Mouse (Mus musculus) embryonic fibroblast, embryonic 13.5 days (primary cell): ENCODE measurements at regions not wholly inside any gene's neighbourhood (a gene's known extent, or its start where the extent isn't known, plus 50 kb on each side); places are given as distances from the start of the nearest gene placed in this dataset.

Experiments used
- H3K27ac ChIP-seq: 2 replicates; pipeline ENCODE4 v1.5.1; 2012; ENCODE audit warnings: low read length, control low read depth, inconsistent platforms; ENCODE audit not compliant: insufficient read depth
- H3K4me1 ChIP-seq: 2 replicates; pipeline ENCODE4 v1.6.1; 2011; ENCODE audit warnings: low read length; ENCODE audit not compliant: control insufficient read depth, insufficient read depth
- H3K4me3 ChIP-seq: 2 replicates; pipeline ENCODE4 v1.5.1; 2011; ENCODE audit warnings: mild to moderate bottlenecking, control low read depth, low read length; ENCODE audit not compliant: insufficient read depth
- CTCF ChIP-seq: IDR thresholded peaks from 2 replicates; pipeline ENCODE4 v1.5.1; 2011; ENCODE audit warnings: mild to moderate bottlenecking, control low read depth, low read length, moderate library complexity, borderline replicate concordance; ENCODE audit not compliant: insufficient read depth
- POLR2A ChIP-seq: IDR thresholded peaks from 2 replicates; pipeline ENCODE4 v1.6.1; 2011; ENCODE audit warnings: low read depth, mild to moderate bottlenecking, control low read depth, low read length, moderate library complexity

- H3K27ac ChIP-seq = no peak overlapping the region
- H3K4me3 ChIP-seq = no peak overlapping the region
- H3K4me1 ChIP-seq = no peaks in the 10 kb centered on the region
- TF ChIP-seq POLR2A (no peak), CTCF (no peak)
Observed at GRCm38 (mm10) chr14:104208040-104208816, 259.6 kb downstream of the Pou4f1 start.

DNA sequence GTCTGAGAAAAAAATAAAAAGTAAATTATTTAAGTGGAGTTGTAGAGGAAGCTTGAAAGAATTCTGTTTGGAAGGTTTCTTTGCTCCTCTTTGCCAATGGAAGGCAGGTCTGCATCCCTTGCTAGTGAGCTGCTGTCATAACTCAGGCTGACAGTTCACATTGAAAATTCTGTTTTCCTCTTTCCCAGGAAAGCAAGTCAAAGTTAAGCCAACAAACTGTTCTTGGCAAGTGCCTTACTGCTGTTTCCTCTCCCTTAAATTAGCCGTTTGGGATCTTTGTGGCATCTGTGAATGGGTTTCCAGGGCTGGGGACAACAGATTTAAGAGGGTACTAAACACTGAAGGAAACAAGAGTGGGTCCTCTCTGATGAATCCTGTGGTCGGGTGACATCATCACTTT, 261.2 kb downstream of the Pou4f1 start:
- Histone ChIP-seq H3K4me3 (no peak overlapping the region), H3K27ac (no peak overlapping the region), H3K4me1 (no peaks in the 10 kb centered on the region)
- TF ChIP-seq POLR2A = no peak
- no peak for TF ChIP-seq CTCF

GRCm38 (mm10) chr14:104203239-104203986, 264.4 kb downstream of the Pou4f1 start:
- H3K4me1 ChIP-seq = no peaks in the 10 kb centered on the region
- no peak for TF ChIP-seq CTCF
- no peak for TF ChIP-seq POLR2A
- H3K27ac ChIP-seq = no peak overlapping the region
- no peak overlapping the region for H3K4me3 ChIP-seq

GRCm38 (mm10) chr14:104193198-104193597, 274.6 kb downstream of the Pou4f1 start:
- Histone ChIP-seq H3K4me3 (no peak overlapping the region), H3K27ac (no peak overlapping the region), H3K4me1 (no peaks in the 10 kb centered on the region)
- no peak for TF ChIP-seq CTCF
- TF ChIP-seq POLR2A = no peak

DNA sequence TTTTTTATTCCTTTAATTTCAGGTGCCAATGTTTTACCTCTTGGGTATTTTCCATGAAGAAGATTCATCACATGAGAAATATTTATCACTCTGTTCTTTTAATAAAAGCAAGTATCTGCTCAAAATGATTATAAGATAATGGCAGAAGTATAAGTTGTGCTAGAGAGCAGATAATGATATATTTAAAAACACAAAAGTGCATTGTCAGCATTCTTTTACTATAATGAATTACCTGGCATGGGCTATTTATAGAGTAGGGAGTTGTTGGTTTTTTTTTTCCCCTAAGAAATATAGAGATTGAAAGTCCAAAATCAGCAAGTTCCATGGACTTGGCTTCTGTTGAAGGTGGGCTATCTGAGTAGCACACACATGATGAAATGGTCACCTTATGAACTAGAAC, 292.7 kb downstream of the Pou4f1 start:
- Histone ChIP-seq H3K4me3 (no peak overlapping the region), H3K4me1 (no peaks in the 10 kb centered on the region), H3K27ac (no peak overlapping the region)
- TF ChIP-seq POLR2A = no peak
- no peak for TF ChIP-seq CTCF

DNA sequence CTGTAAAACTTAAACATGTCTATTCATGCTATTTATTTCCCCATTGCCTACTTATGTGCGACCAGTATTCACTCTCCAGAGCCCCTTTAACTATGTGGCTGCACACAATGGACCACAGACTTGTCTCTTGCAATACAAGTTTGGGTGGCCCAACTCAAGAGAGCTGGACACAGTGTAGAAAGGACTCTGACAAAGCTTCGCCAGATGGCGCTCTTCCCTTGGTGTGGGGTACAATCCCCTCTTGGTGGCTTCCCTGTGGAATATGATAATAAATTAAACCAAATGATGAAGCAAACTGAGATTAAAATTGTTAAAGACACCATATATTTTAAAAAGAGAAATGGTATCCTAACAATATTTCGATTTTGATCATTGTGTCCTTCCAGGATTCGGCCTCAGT, 302.6 kb upstream of the Ednrb start:
- Histone ChIP-seq H3K27ac (no peak overlapping the region), H3K4me3 (no peak overlapping the region), H3K4me1 (no peaks in the 10 kb centered on the region)
- no peak for TF ChIP-seq CTCF
- no peak for TF ChIP-seq POLR2A

- no peak for TF ChIP-seq POLR2A
- TF ChIP-seq CTCF = no peak
Observed at GRCm38 (mm10) chr14:104145395-104145794, 301.2 kb upstream of the Ednrb start.

DNA sequence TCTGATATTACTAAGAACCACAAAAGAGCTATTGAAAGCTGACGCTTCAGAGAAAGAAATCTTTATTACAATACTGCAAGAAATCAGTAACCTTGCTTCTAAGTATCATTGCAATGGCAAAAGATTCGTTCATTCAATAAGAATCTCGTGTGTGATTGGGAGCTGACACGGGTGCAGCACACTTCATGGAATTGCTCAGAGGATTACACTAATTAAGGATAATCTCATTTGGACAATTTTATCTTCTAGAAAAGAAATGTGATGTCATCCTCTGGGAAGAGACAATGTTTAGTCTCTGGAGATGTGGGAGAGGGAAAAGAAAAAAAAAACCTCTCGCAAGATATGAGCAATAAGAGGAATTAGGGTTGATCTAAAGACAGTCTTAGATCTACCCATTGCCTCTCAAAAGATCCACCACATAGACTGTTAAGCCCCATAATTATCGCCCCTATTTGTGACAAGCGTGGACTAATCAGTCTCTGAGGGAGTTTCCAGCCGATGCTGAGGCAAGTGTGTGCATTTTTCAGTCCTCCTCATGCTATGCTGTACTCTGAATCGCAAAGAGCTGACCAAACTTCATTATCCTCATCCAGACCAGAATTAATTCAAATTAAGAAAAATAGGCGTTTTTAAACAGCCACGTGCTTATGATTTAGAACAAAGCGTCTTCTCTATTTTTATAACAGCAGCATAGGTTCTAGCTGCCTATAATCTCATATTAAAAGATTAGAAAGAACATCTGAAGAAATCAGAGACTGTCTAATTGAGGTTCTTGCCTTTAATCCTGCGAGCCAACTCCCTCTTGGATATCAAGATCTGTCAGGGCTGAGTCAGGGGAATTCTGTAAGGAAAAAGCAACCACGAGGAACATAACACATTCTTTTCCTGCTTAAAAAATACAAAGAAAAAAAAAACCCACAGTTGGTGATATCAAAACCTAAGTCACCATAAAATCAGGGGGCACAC, 271.1 kb upstream of the Ednrb start:
- Histone ChIP-seq H3K4me3 (no peak overlapping the region), H3K27ac (no peak overlapping the region), H3K4me1 (no peaks in the 10 kb centered on the region)
- TF ChIP-seq POLR2A = no peak
- TF ChIP-seq CTCF = no peak

More at GRCm38 (mm10) chr14:104145395-104145794, 301.2 kb upstream of the Ednrb start:
- no peak overlapping the region for H3K27ac ChIP-seq
- H3K4me1 ChIP-seq = no peaks in the 10 kb centered on the region
- no peak overlapping the region for H3K4me3 ChIP-seq

- TF ChIP-seq CTCF (no peak), POLR2A (no peak)
- no peak overlapping the region for H3K4me3 ChIP-seq
- no peaks in the 10 kb centered on the region for H3K4me1 ChIP-seq
- no peak overlapping the region for H3K27ac ChIP-seq
Observed at GRCm38 (mm10) chr14:104114182-104114581, 270.0 kb upstream of the Ednrb start.
